In genomic region chr5:125405546-125406248, GRCm38 (mm10) we compare ENCODE assay signal across 1 mouse cellular context.
TF ChIP-seq lines count a peak whose summit lies in the region.

No protein-coding gene starts in this region.

TF ChIP-seq in CH12.LX, 34 proteins besides CTCF, POLR2A, EP300 and RAD21 (continued from another document):
- TF ChIP-seq GABPA (IDR thresholded peaks at IDR 0.05; ENCODE audit: insufficient replicate concordance, low read depth, low read length) (no peak), JUND (conservative IDR thresholded peaks at IDR 0.05; ENCODE audit: low read depth, low read length) (peak; percentile 60), RCOR1 (conservative IDR thresholded peaks at IDR 0.05; ENCODE audit: low read depth, low read length) (no peak), MAX (IDR thresholded peaks at IDR 0.05; ENCODE audit: low read length) (no peak), MAZ (IDR thresholded peaks at IDR 0.05; ENCODE audit: low read depth, low read length) (no peak), HCFC1 (IDR thresholded peaks at IDR 0.05; ENCODE audit: low read depth, low read length) (peak; percentile 31), CHD2 (IDR thresholded peaks at IDR 0.05; ENCODE audit: low read length) (no peak), TBP (conservative IDR thresholded peaks at IDR 0.05; ENCODE audit: low read depth, low read length) (peak; percentile 99), SMC3 (IDR thresholded peaks at IDR 0.05; ENCODE audit: low read depth, low read length) (no peak), E2F4 (IDR thresholded peaks at IDR 0.05; ENCODE audit: insufficient replicate concordance, low read depth, low read length) (no peak), ETS1 (conservative IDR thresholded peaks at IDR 0.05; ENCODE audit: low read depth, low read length) (no peak), UBTF (IDR thresholded peaks at IDR 0.05; ENCODE audit: low read depth, low read length) (no peak), SIN3A (IDR thresholded peaks at IDR 0.05; ENCODE audit: low read length) (no peak), MAFK (IDR thresholded peaks at IDR 0.05; ENCODE audit: insufficient replicate concordance, low read length) (peak; percentile 96), ZNF384 (IDR thresholded peaks at IDR 0.05; ENCODE audit: low read depth, low read length) (peak; percentile 92), NELFE (IDR thresholded peaks at IDR 0.05; ENCODE audit: low read depth, low read length) (no peak), PAX5 (IDR thresholded peaks at IDR 0.05; ENCODE audit: low read length) (no peak), USF2 (conservative IDR thresholded peaks at IDR 0.05; ENCODE audit: low read depth, low read length) (no peak), ZMIZ1 (IDR thresholded peaks at IDR 0.05; ENCODE audit: low read depth, low read length) (no peak), CHD1 (IDR thresholded peaks at IDR 0.05; ENCODE audit: low read depth, low read length) (no peak), KAT2A (IDR thresholded peaks at IDR 0.05; ENCODE audit: insufficient replicate concordance, low read length) (peak; percentile 86), IRF4 (IDR thresholded peaks at IDR 0.05; ENCODE audit: low read depth, low read length) (no peak), JUN (IDR thresholded peaks at IDR 0.05; ENCODE audit: insufficient read depth, low read depth, low read length) (no peak), USF1 (IDR thresholded peaks at IDR 0.05; ENCODE audit: low read depth, low read length) (no peak), ELF1 (IDR thresholded peaks at IDR 0.05; ENCODE audit: low read depth, low read length) (peak; percentile 96), ZC3H11A (IDR thresholded peaks at IDR 0.05; ENCODE audit: low read depth, low read length) (no peak), MYC (IDR thresholded peaks at IDR 0.05; ENCODE audit: low read depth, low read length) (no peak), TCF12 (IDR thresholded peaks at IDR 0.05; ENCODE audit: low read depth, low read length) (no peak)
